Mouse (Mus musculus): ENCODE results near the gene Mpdz. TPM values are rescaled to one million over a fixed set of nuclear protein-coding genes. Genes with fewer than 3 reads are reported as not detected.

Gene Mpdz
- polyA plus RNA-seq, 1 experiment: 0.40 TPM

- no peak for TF ChIP-seq CTCF (IDR thresholded peaks at IDR 0.05; ENCODE audit: low read depth, low read length)
- TF ChIP-seq POLR2A (IDR thresholded peaks at IDR 0.05; ENCODE audit: borderline replicate concordance, low read depth, low read length): no peak
- Histone ChIP-seq H3K27ac (ENCODE audit: insufficient read depth, low read depth, low read length) (no peak overlapping the region), H3K4me1 (ENCODE audit: control insufficient read depth, insufficient read depth, low read length) (no peaks in the 10 kb centered on the region), H3K4me3 (ENCODE audit: insufficient read depth, low read length) (no peak overlapping the region)
These were observed 140.6 kb downstream of the Mpdz start for GRCm38 (mm10) chr4:81302056-81302455.

GRCm38 (mm10) chr4:81298384-81298783, 144.2 kb downstream of the Mpdz start:
- no peaks in the 10 kb centered on the region for H3K4me1 ChIP-seq (ENCODE audit: control insufficient read depth, insufficient read depth, low read length)
- no peak overlapping the region for H3K27ac ChIP-seq (ENCODE audit: insufficient read depth, low read depth, low read length)
- no peak overlapping the region for H3K4me3 ChIP-seq (ENCODE audit: insufficient read depth, low read length)
- TF ChIP-seq CTCF (IDR thresholded peaks at IDR 0.05; ENCODE audit: low read depth, low read length): no peak
- no peak for TF ChIP-seq POLR2A (IDR thresholded peaks at IDR 0.05; ENCODE audit: borderline replicate concordance, low read depth, low read length)

- H3K4me3 ChIP-seq (ENCODE audit: insufficient read depth, low read length): no peak overlapping the region
- no peaks in the 10 kb centered on the region for H3K4me1 ChIP-seq (ENCODE audit: control insufficient read depth, insufficient read depth, low read length)
- no peak for TF ChIP-seq CTCF (IDR thresholded peaks at IDR 0.05; ENCODE audit: low read depth, low read length)
- no peak for TF ChIP-seq POLR2A (IDR thresholded peaks at IDR 0.05; ENCODE audit: borderline replicate concordance, low read depth, low read length)
- H3K27ac ChIP-seq (ENCODE audit: insufficient read depth, low read depth, low read length): no peak overlapping the region
These were observed 149.3 kb downstream of the Mpdz start for GRCm38 (mm10) chr4:81293309-81293708.

- Histone ChIP-seq H3K4me1 (ENCODE audit: control insufficient read depth, insufficient read depth, low read length) (no peaks in the 10 kb centered on the region), H3K4me3 (ENCODE audit: insufficient read depth, low read length) (no peak overlapping the region), H3K27ac (ENCODE audit: insufficient read depth, low read depth, low read length) (no peak overlapping the region)
- no peak for TF ChIP-seq CTCF (IDR thresholded peaks at IDR 0.05; ENCODE audit: low read depth, low read length)
- TF ChIP-seq POLR2A (IDR thresholded peaks at IDR 0.05; ENCODE audit: borderline replicate concordance, low read depth, low read length): no peak
These were observed 157.1 kb downstream of the Mpdz start for GRCm38 (mm10) chr4:81285564-81285963.

GRCm38 (mm10) chr4:81283611-81284010, 159.0 kb downstream of the Mpdz start:
- TF ChIP-seq POLR2A (IDR thresholded peaks at IDR 0.05; ENCODE audit: borderline replicate concordance, low read depth, low read length): no peak
- no peak for TF ChIP-seq CTCF (IDR thresholded peaks at IDR 0.05; ENCODE audit: low read depth, low read length)
- no peaks in the 10 kb centered on the region for H3K4me1 ChIP-seq (ENCODE audit: control insufficient read depth, insufficient read depth, low read length)
- H3K4me3 ChIP-seq (ENCODE audit: insufficient read depth, low read length): no peak overlapping the region
- H3K27ac ChIP-seq (ENCODE audit: insufficient read depth, low read depth, low read length): no peak overlapping the region

GRCm38 (mm10) chr4:81283081-81283480, 159.5 kb downstream of the Mpdz start:
- no peak overlapping the region for H3K4me3 ChIP-seq (ENCODE audit: insufficient read depth, low read length)
- H3K27ac ChIP-seq (ENCODE audit: insufficient read depth, low read depth, low read length): no peak overlapping the region
- TF ChIP-seq POLR2A (IDR thresholded peaks at IDR 0.05; ENCODE audit: borderline replicate concordance, low read depth, low read length) (no peak), CTCF (IDR thresholded peaks at IDR 0.05; ENCODE audit: low read depth, low read length) (no peak)
- H3K4me1 ChIP-seq (ENCODE audit: control insufficient read depth, insufficient read depth, low read length): no peaks in the 10 kb centered on the region

- Histone ChIP-seq H3K27ac (ENCODE audit: insufficient read depth, low read depth, low read length) (no peak overlapping the region), H3K4me3 (ENCODE audit: insufficient read depth, low read length) (no peak overlapping the region), H3K4me1 (ENCODE audit: control insufficient read depth, insufficient read depth, low read length) (no peaks in the 10 kb centered on the region)
- no peak for TF ChIP-seq CTCF (IDR thresholded peaks at IDR 0.05; ENCODE audit: low read depth, low read length)
- TF ChIP-seq POLR2A (IDR thresholded peaks at IDR 0.05; ENCODE audit: borderline replicate concordance, low read depth, low read length): no peak
These were observed 162.5 kb downstream of the Mpdz start for GRCm38 (mm10) chr4:81280098-81280497.

- Histone ChIP-seq H3K4me1 (ENCODE audit: control insufficient read depth, insufficient read depth, low read length) (no peaks in the 10 kb centered on the region), H3K4me3 (ENCODE audit: insufficient read depth, low read length) (no peak overlapping the region), H3K27ac (ENCODE audit: insufficient read depth, low read depth, low read length) (no peak overlapping the region)
- no peak for TF ChIP-seq CTCF (IDR thresholded peaks at IDR 0.05; ENCODE audit: low read depth, low read length)
- no peak for TF ChIP-seq POLR2A (IDR thresholded peaks at IDR 0.05; ENCODE audit: borderline replicate concordance, low read depth, low read length)
These were observed 163.2 kb downstream of the Mpdz start for GRCm38 (mm10) chr4:81279451-81279850.

GRCm38 (mm10) chr4:81275957-81276715, 166.5 kb downstream of the Mpdz start:
- H3K4me3 ChIP-seq (ENCODE audit: insufficient read depth, low read length): no peak overlapping the region
- H3K4me1 ChIP-seq (ENCODE audit: control insufficient read depth, insufficient read depth, low read length): no peaks in the 10 kb centered on the region
- H3K27ac ChIP-seq (ENCODE audit: insufficient read depth, low read depth, low read length): no peak overlapping the region
- TF ChIP-seq POLR2A (IDR thresholded peaks at IDR 0.05; ENCODE audit: borderline replicate concordance, low read depth, low read length) (no peak), CTCF (IDR thresholded peaks at IDR 0.05; ENCODE audit: low read depth, low read length) (no peak)

GRCm38 (mm10) chr4:81273067-81273466, 169.5 kb downstream of the Mpdz start:
- TF ChIP-seq POLR2A (IDR thresholded peaks at IDR 0.05; ENCODE audit: borderline replicate concordance, low read depth, low read length): no peak
- no peak for TF ChIP-seq CTCF (IDR thresholded peaks at IDR 0.05; ENCODE audit: low read depth, low read length)
- Histone ChIP-seq H3K4me1 (ENCODE audit: control insufficient read depth, insufficient read depth, low read length) (no peaks in the 10 kb centered on the region), H3K27ac (ENCODE audit: insufficient read depth, low read depth, low read length) (no peak overlapping the region), H3K4me3 (ENCODE audit: insufficient read depth, low read length) (no peak overlapping the region)
